Mouse (Mus musculus) bone marrow macrophage, adult 2 months (primary cell): ENCODE data around the gene Kcnma1.

ENCODE experiments used
- CTCF ChIP-seq: IDR thresholded peaks from 2 replicates; pipeline ENCODE4 v1.5.1; 2012; ENCODE audit warnings: low read depth, mild to moderate bottlenecking, low read length, moderate library complexity
- POLR2A ChIP-seq: IDR thresholded peaks from 2 replicates; pipeline ENCODE4 v1.6.1; 2012; ENCODE audit warnings: mild to moderate bottlenecking, low read depth, low read length, borderline replicate concordance

DNA sequence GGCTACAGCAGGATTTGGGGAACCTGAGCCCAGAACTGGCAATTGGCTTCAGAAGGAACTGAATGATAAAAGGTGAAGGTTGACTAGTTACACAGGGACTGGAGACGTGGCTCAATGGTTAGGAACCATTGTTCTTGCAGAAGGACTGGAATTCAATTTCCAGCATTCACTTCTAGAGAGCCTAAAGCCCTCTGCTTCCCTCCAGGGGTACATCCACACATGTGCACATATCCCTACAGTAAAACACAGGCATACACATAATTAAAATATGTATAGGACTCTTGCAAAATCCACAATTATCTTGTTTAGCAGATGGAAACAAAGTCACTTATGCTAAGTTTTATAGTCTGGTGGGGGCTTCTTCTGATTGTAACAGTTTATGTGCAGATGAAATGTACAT lies 485.1 kb downstream of the Kcnma1 start:
- TF ChIP-seq POLR2A (no peak), CTCF (no peak)
